In the genomic region with DNA sequence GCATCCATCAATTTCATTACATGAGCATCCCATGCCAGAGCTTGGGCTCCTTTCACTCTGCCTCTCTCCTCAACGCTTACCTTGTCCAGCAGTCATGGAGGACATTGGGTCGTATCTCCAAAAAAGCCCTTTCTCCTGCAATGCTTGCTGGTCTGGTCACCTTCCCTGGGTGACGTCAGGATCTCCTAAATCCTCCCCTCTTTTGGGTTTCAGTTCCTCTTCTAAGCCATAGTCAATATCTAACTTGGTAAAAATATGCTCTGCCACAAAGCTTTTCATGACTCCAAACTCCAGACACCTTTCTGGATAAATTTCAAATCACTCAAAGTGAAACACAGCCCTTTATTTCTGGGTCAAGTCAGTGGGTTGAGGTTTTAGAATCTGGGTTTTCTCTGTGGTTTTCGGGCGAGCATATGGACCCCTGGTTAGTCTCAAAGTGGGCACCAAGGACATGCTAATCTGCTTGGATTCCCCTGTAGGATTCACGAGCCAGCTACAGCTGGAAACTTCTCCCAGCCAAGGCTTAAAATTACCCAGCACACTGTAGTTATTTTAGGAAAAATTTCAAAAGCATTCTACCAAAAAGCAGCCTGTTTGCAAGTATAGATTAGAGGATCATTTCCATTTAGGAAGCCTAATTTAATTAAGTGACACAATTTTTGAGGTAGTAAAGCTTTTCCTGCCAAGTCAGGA, we compare ENCODE assay signal across 21 mouse cellular contexts.
DNase-seq lines count a peak whose midpoint lies in the region; ATAC-seq and TF ChIP-seq lines count a peak whose summit lies in the region.
"Had no signal": no experiment of that assay in that cellular context is flagged by ENCODE, and none has a peak within 500 bp of the region (broad histone marks: within the 10 kb centered on the region; RNA-seq: fewer than 3 reads in every experiment).

No protein-coding gene starts in this region.

- no peak overlapping the region for H3K4me3 ChIP-seq in cerebellum, adult 2 months (replicated peaks; ENCODE audit: insufficient read depth, low read depth, low read length)
- no peak overlapping the region for H3K4me3 ChIP-seq in heart, embryonic 13.5 days
- H3K4me3 ChIP-seq in heart, embryonic 12.5 days: no peak overlapping the region
- H3K4me3 ChIP-seq in CH12.LX (replicated peaks in 1 of 3; ENCODE audit: low read depth in 2 of 3, low read length in 2 of 3, poor library complexity in 1 of 3): no peak overlapping the region
- H3K4me3 ChIP-seq in gastrocnemius, adult 2 months: no peak overlapping the region
- H3K4me3 ChIP-seq: forebrain, embryonic 10.5 days; limb, embryonic 12.5 days; liver, embryonic 12.5 days had no signal

- H3K4me1 ChIP-seq in cerebellum, adult 2 months (ENCODE audit: control insufficient read depth, insufficient read depth, low read length): peaks cover 7% of the 10 kb centered on the region
- peaks cover 13% of the 10 kb centered on the region for H3K4me1 ChIP-seq in heart, embryonic 13.5 days
- H3K4me1 ChIP-seq in heart, embryonic 12.5 days (replicated peaks): 0 out of 2 replicates have a peak, but pooled peaks cover 8% of the 10 kb centered on the region
- peaks cover 6 to 22% of the 10 kb centered on the region in 2 experiments for H3K4me1 ChIP-seq in CH12.LX (ENCODE audit: control insufficient read depth in 1 of 2, insufficient read depth in 2 of 2)
- H3K4me1 ChIP-seq: forebrain, embryonic 10.5 days had no signal

- no peak for TF ChIP-seq POLR2A in cerebellum, adult 2 months (IDR thresholded peaks at IDR 0.05; ENCODE audit: borderline replicate concordance, insufficient read depth, low read length)
- no peak for TF ChIP-seq POLR2A in CH12.LX (IDR thresholded peaks at IDR 0.05; ENCODE audit: low read depth, low read length)

- dilution Hi-C loops in CH12.LX (cut with MboI; ENCODE audit: extremely low pct_ligation_motif_present, extremely low pct_unique_long_range_greater_than_20kb, low sequenced_read_pairs): no loop called here

- no peaks in the 10 kb centered on the region for H3K9me3 ChIP-seq in heart, embryonic 13.5 days
- no peaks in the 10 kb centered on the region for H3K9me3 ChIP-seq in heart, embryonic 12.5 days (replicated peaks)
- no peaks in the 10 kb centered on the region for H3K9me3 ChIP-seq in CH12.LX (replicated peaks; ENCODE audit: low read length)
- H3K9me3 ChIP-seq: forebrain, embryonic 10.5 days; limb, embryonic 12.5 days; liver, embryonic 12.5 days had no signal

- DNase-seq in cerebellum, adult 2 months: no peak
- no peak for DNase-seq in cerebellum, adult 11-12 months
- DNase-seq in CH12.LX (ENCODE audit: extremely low read depth): peak; percentile 67
- no peak for DNase-seq in gastrocnemius, adult 2 months
- DNase-seq: embryo, embryonic 11 days; gastrocnemius, postnatal 14 days; kidney, adult 11 months; layer of hippocampus, postnatal 36 days; lung, embryonic 14.5 days; lung, postnatal 4 days had no signal

- peak; percentile 94 for TF ChIP-seq EP300 in CH12.LX (IDR thresholded peaks at IDR 0.05; ENCODE audit: low read length)

- H3K9ac ChIP-seq in heart, embryonic 13.5 days: no peak overlapping the region
- H3K9ac ChIP-seq in heart, embryonic 12.5 days: no peak overlapping the region
- H3K9ac ChIP-seq in CH12.LX (ENCODE audit: insufficient read depth, low read depth): no peak overlapping the region
- H3K9ac ChIP-seq: limb, embryonic 12.5 days; liver, embryonic 12.5 days; lung, embryonic 14.5 days had no signal

- WGBS in cerebellum, adult 2 months: 43% methylated on average over 6 of the region's 6 CpGs
- 62% methylated on average over 6 of the region's 6 CpGs for WGBS in heart, embryonic 13.5 days
- 64% methylated on average over 6 of the region's 6 CpGs for WGBS in heart, embryonic 12.5 days

- H3K36me3 ChIP-seq in heart, embryonic 13.5 days: no peaks in the 10 kb centered on the region
- no peaks in the 10 kb centered on the region for H3K36me3 ChIP-seq in heart, embryonic 12.5 days
- H3K36me3 ChIP-seq in CH12.LX (replicated peaks in 1 of 2; ENCODE audit: control insufficient read depth in 1 of 2, insufficient read depth in 1 of 2, low read length in 1 of 2): peaks cover 0 to 47% of the 10 kb centered on the region in 2 experiments
- H3K36me3 ChIP-seq: forebrain, embryonic 10.5 days; limb, embryonic 12.5 days; liver, embryonic 12.5 days had no signal

- H3K79me2 ChIP-seq in CH12.LX (replicated peaks; ENCODE audit: control insufficient read depth, extremely low read depth, insufficient read depth, poor library complexity, severe bottlenecking): no peaks in the 10 kb centered on the region

- no peak for ATAC-seq in heart, embryonic 13.5 days (ENCODE audit: extremely low read depth, insufficient number of reproducible peaks, low FRiP score, low TSS enrichment)
- ATAC-seq in heart, embryonic 12.5 days (ENCODE audit: insufficient number of reproducible peaks, low FRiP score): no peak
- ATAC-seq in megakaryocyte, adult 5-6 weeks (ENCODE audit: poor library complexity, severe bottlenecking): peak; percentile 65
- ATAC-seq in cerebellum, adult (ENCODE audit: insufficient number of reproducible peaks, low FRiP score, low TSS enrichment): no peak
- ATAC-seq: hindbrain, postnatal 0 days; liver, embryonic 12.5 days had no signal

- no peak for TF ChIP-seq RAD21 in CH12.LX (IDR thresholded peaks at IDR 0.05; ENCODE audit: low read depth, low read length)

- no peak overlapping the region for H3K4me2 ChIP-seq in heart, embryonic 13.5 days
- no peak overlapping the region for H3K4me2 ChIP-seq in heart, embryonic 12.5 days
- H3K4me2 ChIP-seq in CH12.LX (ENCODE audit: insufficient read depth, low read depth, poor library complexity, severe bottlenecking): peak overlapping the region; percentile 45; the same call in 1 of the 2 replicates
- H3K4me2 ChIP-seq: heart, embryonic 11.5 days; limb, embryonic 12.5 days; liver, embryonic 12.5 days; lung, embryonic 14.5 days; midbrain, embryonic 11.5 days had no signal

- TF ChIP-seq CTCF in cerebellum, adult 2 months (IDR thresholded peaks at IDR 0.05; ENCODE audit: borderline replicate concordance, insufficient read depth, low read depth, low read length): no peak
- no peak for TF ChIP-seq CTCF in CH12.LX (conservative IDR thresholded peaks at IDR 0.05 in 1 of 2, IDR thresholded peaks at IDR 0.05 in 1 of 2; ENCODE audit: low read depth in 2 of 2, low read length in 2 of 2)
- TF ChIP-seq CTCF in gastrocnemius, adult 2 months (IDR thresholded peaks at IDR 0.05): no peak

- no peaks in the 10 kb centered on the region for H3K27me3 ChIP-seq in cerebellum, adult 2 months (ENCODE audit: control insufficient read depth, insufficient read depth, low read length)
- no peaks in the 10 kb centered on the region for H3K27me3 ChIP-seq in heart, embryonic 13.5 days (replicated peaks)
- no peaks in the 10 kb centered on the region for H3K27me3 ChIP-seq in heart, embryonic 12.5 days (replicated peaks)
- H3K27me3 ChIP-seq in CH12.LX (replicated peaks): no peaks in the 10 kb centered on the region
- H3K27me3 ChIP-seq: limb, embryonic 12.5 days; liver, embryonic 12.5 days had no signal

- H3K27ac ChIP-seq in cerebellum, adult 2 months (ENCODE audit: insufficient read depth, low read length): 0 out of 2 replicates have a peak overlapping the region, but pooled peaks have one; percentile 36
- 0 out of 2 replicates have a peak overlapping the region, but pooled peaks have one; percentile 29 for H3K27ac ChIP-seq in heart, embryonic 13.5 days (replicated peaks)
- no peak overlapping the region for H3K27ac ChIP-seq in heart, embryonic 12.5 days (ENCODE audit: poor library complexity, severe bottlenecking)
- no peak overlapping the region for H3K27ac ChIP-seq in CH12.LX (ENCODE audit: insufficient read depth, low read depth)
- no peak overlapping the region for H3K27ac ChIP-seq in gastrocnemius, adult 2 months
- H3K27ac ChIP-seq: forebrain, embryonic 10.5 days; hindbrain, postnatal 0 days; kidney, postnatal 0 days; limb, embryonic 12.5 days; liver, embryonic 12.5 days had no signal

- in situ Hi-C loops in CH12.LX (cut with MboI; ENCODE audit: low pct_ligation_motif_present, low pct_unique_long_range_greater_than_20kb, low sequenced_read_pairs): no loop called here

- intact Hi-C loops in gastrocnemius, adult 2 months (cut with DNase I): no loop called here

TF ChIP-seq in CH12.LX, 34 proteins besides CTCF, POLR2A, EP300 and RAD21:
- TF ChIP-seq GABPA (IDR thresholded peaks at IDR 0.05; ENCODE audit: insufficient replicate concordance, low read depth, low read length): no peak
- TF ChIP-seq RCOR1 (conservative IDR thresholded peaks at IDR 0.05; ENCODE audit: low read depth, low read length): 0 out of 2 replicates have a peak, but pooled peaks have one; percentile 60
- peak; percentile 62; the same call in 1 of the 2 replicates for TF ChIP-seq MAFK (IDR thresholded peaks at IDR 0.05; ENCODE audit: insufficient replicate concordance, low read length)
- TF ChIP-seq JUN (IDR thresholded peaks at IDR 0.05; ENCODE audit: insufficient read depth, low read depth, low read length): peak; percentile 80
- TF ChIP-seq BHLHE40 (IDR thresholded peaks at IDR 0.05; ENCODE audit: low read depth, low read length): peak; percentile 57
- peak; percentile 71; the same call in 1 of the 2 replicates for TF ChIP-seq MEF2A (IDR thresholded peaks at IDR 0.05; ENCODE audit: borderline replicate concordance, low read depth, low read length)
- TF ChIP-seq MAZ (IDR thresholded peaks at IDR 0.05; ENCODE audit: low read depth, low read length): 0 out of 2 replicates have a peak, but pooled peaks have one; percentile 32
- peak; percentile 93 for TF ChIP-seq IRF4 (IDR thresholded peaks at IDR 0.05; ENCODE audit: low read depth, low read length)
- no peak for TF ChIP-seq HCFC1 (IDR thresholded peaks at IDR 0.05; ENCODE audit: low read depth, low read length)
- no peak for TF ChIP-seq ZNF384 (IDR thresholded peaks at IDR 0.05; ENCODE audit: low read depth, low read length)
- TF ChIP-seq KAT2A (IDR thresholded peaks at IDR 0.05; ENCODE audit: insufficient replicate concordance, low read length): no peak
- TF ChIP-seq NRF1 (IDR thresholded peaks at IDR 0.05; ENCODE audit: low read depth, low read length): no peak
- TF ChIP-seq POLR2AphosphoS2 (IDR thresholded peaks at IDR 0.05; ENCODE audit: low read depth, low read length): no peak
- 0 out of 2 replicates have a peak, but pooled peaks have one; percentile 29 for TF ChIP-seq CHD2 (IDR thresholded peaks at IDR 0.05; ENCODE audit: low read length)
- TF ChIP-seq JUND (conservative IDR thresholded peaks at IDR 0.05; ENCODE audit: low read depth, low read length): peak; percentile 70
- no peak for TF ChIP-seq PAX5 (IDR thresholded peaks at IDR 0.05; ENCODE audit: low read length)
- peak; percentile 51 for TF ChIP-seq ETS1 (conservative IDR thresholded peaks at IDR 0.05; ENCODE audit: low read depth, low read length)
- TF ChIP-seq UBTF (IDR thresholded peaks at IDR 0.05; ENCODE audit: low read depth, low read length): no peak
- TF ChIP-seq MAX (IDR thresholded peaks at IDR 0.05; ENCODE audit: low read length): no peak
TF ChIP-seq in CH12.LX: peak in this region for 10.

Comparison
In these comparisons a context has a peak if more than half of its experiments do, and no peak if none do; other contexts are left out.
1. H3K27ac ChIP-seq: peak in cerebellum, adult 2 months (single experiment) and heart, embryonic 13.5 days (single experiment); none in heart, embryonic 12.5 days (single experiment), CH12.LX (single experiment) and gastrocnemius, adult 2 months (single experiment).